Mouse (Mus musculus) midbrain, embryonic 10.5 days (tissue): ENCODE data around the gene Hemgn. TPM values are rescaled to one million over a fixed set of nuclear protein-coding genes. Genes with fewer than 3 reads are reported as not detected.

Source experiments
- DNase-seq: peaks from one replicate; pipeline ENCODE4 v3.0.0-alpha.2; 2017; ENCODE audit warnings: low spot score
- H3K27ac ChIP-seq: fragments of 300-500 bp; sonication (generic); replicated peaks from 2 replicates; pipeline ENCODE4 v1.5.1; 2016; ENCODE audit warnings: mild to moderate bottlenecking
- H3K27me3 ChIP-seq: fragments of 300-500 bp; sonication (generic); 2 replicates; pipeline ENCODE4 v1.6.1; 2016; ENCODE audit warnings: low read depth, mild to moderate bottlenecking; ENCODE audit not compliant: poor library complexity, severe bottlenecking
- H3K36me3 ChIP-seq: fragments of 300-500 bp; sonication (generic); 2 replicates; pipeline ENCODE4 v1.6.1; 2016; ENCODE audit warnings: mild to moderate bottlenecking, moderate library complexity
- H3K4me1 ChIP-seq: fragments of 300-500 bp; sonication (generic); 2 replicates; pipeline ENCODE4 v1.6.1; 2016
- H3K4me3 ChIP-seq: fragments of 300-500 bp; sonication (generic); 2 replicates; pipeline ENCODE4 v1.5.1; 2016; ENCODE audit warnings: mild to moderate bottlenecking, moderate library complexity
- H3K9me3 ChIP-seq: fragments of 300-500 bp; sonication (generic); replicated peaks from 2 replicates; pipeline ENCODE4 v1.6.1; 2016; ENCODE audit warnings: mild to moderate bottlenecking
- WGBS: fragments of 180-500 bp; shearing (Covaris S2); methylation state at CpG from one replicate; pipeline ENCODE4 v1.1.7; 2016; 5-methylcytosine and 5-hydroxymethylcytosine counted together
- polyA plus RNA-seq: library from polyadenylated mRNA; unstranded; fragments of >200 nt; fragmentation: Nextera tagmentation; extraction: Ambion mirVana; gene quantifications from 2 replicates; pipeline ENCODE4 v1.2.1, GENCODE M21; 2016

The Hemgn gene
- polyA plus RNA-seq, 1 experiment from 2014 or later: 13.4 TPM

DNA sequence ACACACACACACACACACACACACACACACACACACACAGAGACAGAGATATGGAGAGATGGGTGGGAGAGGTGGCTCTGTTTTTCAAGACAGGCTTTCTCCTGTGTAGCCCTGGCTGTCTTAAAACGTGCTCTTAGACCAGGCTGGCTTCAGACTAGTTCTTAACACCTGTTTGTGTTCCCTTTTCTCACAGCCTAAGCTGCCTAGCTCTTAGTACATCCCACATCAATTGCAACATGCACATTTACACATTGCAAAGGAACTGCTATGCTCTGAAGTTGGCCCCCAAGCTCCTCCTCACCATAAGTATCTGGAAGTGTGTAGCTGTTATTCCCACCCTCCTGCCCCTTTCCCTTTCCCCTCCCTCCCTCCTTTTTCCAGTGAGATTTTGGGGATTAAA is 34.2 kb upstream of the Hemgn start:
- Histone ChIP-seq H3K27ac (no peak overlapping the region), H3K9me3 (no peaks in the 10 kb centered on the region), H3K4me1 (peaks cover 30% of the 10 kb centered on the region), H3K27me3 (no peaks in the 10 kb centered on the region), H3K4me3 (no peak overlapping the region), H3K36me3 (no peaks in the 10 kb centered on the region)
- no peak for DNase-seq
- 74% methylated on average over 1 of the region's 1 CpGs for WGBS

DNA sequence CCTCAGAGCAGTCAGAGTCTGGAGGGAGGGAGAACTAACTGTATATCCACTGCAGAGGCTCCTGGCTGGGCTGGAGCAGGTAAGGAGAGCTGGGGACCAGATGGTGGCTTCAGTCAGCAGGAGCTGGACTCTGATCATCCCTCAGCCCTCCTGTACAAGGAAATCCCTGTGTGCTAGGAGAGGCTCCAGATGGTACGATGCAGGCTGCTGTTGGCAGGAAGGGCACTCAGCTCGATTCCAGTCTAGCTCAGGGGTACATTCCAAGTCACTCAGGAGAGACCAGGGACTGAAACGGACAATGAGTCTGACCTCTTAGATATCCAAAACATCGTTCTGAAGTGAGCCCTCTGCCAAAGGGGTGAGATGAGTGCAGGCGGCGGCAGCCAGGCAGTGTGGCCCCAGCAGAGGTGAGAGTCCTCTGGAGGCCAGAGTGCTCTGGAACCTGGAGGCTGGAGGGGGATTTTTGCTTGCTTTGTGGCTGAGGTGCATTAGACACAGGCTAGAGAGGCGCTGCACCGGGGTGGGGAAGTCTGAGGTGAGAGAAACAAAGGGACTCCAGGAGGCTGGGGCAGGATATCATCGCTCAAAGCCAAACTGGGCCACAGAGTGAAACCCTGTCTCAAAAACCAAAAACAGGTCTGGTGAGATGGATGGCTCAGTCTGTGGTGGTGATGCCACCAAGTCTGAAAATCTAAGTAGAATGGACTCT is 32.1 kb upstream of the Hemgn start:
- Histone ChIP-seq H3K36me3 (no peaks in the 10 kb centered on the region), H3K4me1 (peaks cover 24% of the 10 kb centered on the region), H3K4me3 (no peak overlapping the region), H3K27me3 (no peaks in the 10 kb centered on the region), H3K9me3 (no peaks in the 10 kb centered on the region), H3K27ac (peak overlapping the region; percentile 38; the same call in 1 of the 2 replicates)
- no peak for DNase-seq
- WGBS: 56% methylated on average over 9 of the region's 9 CpGs

DNA sequence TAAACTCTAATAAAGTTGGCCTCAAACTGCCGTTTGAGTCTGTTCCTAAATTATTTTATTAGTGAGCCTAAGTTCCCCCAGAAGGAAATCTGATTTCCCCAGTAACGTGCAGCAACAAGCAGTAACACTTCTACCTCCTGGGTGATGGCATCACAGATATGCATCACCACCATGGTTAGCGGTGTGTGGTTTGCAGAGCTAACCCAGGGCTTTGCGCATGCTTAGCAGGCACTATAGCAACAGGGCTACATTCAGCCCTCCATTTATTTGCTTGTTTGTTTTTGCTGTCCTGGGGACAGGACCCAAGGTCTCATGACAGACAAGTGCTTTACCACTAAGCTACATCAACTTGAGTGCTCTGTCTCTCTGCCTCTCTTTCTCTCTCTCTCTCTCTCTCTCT is 29.2 kb upstream of the Hemgn start:
- Histone ChIP-seq H3K36me3 (no peaks in the 10 kb centered on the region), H3K27me3 (no peaks in the 10 kb centered on the region), H3K27ac (no peak overlapping the region), H3K4me3 (no peak overlapping the region), H3K4me1 (peaks cover 8% of the 10 kb centered on the region; the same call in 1 of the 2 replicates), H3K9me3 (no peaks in the 10 kb centered on the region)
- WGBS: 82% methylated on average over 4 of the region's 4 CpGs
- no peak for DNase-seq

DNA sequence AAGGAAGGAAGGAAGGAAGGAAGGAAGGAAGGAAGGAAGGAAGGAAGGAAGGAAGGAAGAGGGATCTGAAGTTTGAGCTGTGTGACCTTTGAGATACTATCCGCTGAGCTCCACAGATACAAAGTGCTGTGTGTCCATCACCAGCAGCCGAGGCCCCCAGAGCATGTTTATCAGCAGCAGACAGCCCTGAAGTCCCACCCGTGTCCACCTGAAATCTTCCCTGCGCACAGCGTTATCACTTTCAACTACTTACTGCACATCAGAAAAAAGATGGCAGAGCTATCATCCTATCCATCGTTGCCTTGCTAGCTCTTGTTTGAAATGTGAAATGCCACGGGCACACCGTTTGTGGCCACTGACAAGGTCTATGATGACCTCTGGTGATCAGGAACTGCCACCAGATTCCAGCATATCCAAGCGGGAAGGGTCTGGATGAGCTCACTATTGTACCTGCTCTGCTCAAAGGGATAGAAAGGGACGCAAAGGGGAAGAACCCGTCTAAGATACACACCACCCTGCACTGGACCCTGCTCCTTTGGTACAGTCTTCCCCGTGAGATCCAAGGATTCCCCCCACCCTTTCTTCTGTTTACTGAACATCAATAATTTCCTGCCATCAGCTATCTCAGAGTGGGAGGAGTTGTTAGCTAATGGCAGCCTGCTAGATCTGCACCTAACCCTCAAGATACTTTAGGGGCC is 19.2 kb upstream of the Hemgn start:
- no peaks in the 10 kb centered on the region for H3K27me3 ChIP-seq
- 88% methylated on average over 12 of the region's 12 CpGs for WGBS
- no peak overlapping the region for H3K4me3 ChIP-seq
- H3K27ac ChIP-seq: no peak overlapping the region
- H3K4me1 ChIP-seq: 0 out of 2 replicates have a peak, but pooled peaks cover 6% of the 10 kb centered on the region
- no peaks in the 10 kb centered on the region for H3K36me3 ChIP-seq
- no peaks in the 10 kb centered on the region for H3K9me3 ChIP-seq
- DNase-seq: no peak

DNA sequence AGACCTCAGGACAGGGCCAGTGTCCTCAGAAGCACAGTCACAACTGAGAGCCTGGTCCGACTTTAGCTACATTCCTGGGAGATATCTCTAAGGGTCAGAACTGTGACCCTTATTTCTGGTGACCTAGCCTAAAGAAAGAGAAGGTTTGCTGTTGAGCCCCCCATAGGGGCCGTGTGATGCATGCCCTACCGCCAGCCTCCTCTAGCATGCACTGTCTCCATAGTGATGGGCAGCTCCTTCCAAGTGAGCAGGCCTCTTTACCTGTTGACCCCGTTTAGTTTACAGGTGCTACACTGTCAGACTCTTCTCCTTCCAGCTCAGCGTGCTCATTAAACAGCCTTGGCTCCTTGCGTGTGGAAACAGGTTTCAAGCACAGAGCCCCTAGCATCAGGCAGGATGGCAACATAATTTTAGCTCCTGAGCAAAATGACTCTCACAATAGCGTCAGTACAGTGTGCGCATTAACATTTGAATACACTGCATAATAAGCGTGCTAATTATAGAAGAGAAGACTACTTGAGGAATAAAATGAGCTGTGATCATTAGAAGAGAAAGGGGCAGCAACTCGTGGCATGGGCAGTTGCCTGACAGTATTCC is 15.7 kb upstream of the Hemgn start:
- DNase-seq: no peak
- Histone ChIP-seq H3K4me1 (0 out of 2 replicates have a peak, but pooled peaks cover 6% of the 10 kb centered on the region), H3K9me3 (no peaks in the 10 kb centered on the region), H3K36me3 (no peaks in the 10 kb centered on the region), H3K4me3 (no peak overlapping the region), H3K27ac (no peak overlapping the region), H3K27me3 (no peaks in the 10 kb centered on the region)
- WGBS: 68% methylated on average over 10 of the region's 10 CpGs

DNA sequence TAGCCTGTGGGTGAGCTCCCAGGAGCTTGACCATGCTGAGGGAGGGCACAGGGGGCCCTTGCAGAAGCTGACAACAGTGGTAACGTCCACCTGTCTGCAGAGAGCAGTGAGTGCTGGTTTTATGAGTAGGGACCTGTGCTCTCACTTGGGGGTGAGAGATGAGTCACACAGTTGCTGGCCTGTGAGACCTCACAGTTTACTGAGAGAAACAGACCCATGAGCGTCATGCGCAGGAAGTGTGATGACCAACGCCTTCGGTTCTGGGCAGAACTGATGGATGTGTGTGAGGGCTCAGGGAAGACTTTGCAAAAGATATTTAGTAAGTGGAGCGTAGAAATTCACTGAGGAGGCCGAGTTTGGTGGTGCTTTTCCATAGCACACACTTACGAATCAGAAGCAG is 9.3 kb upstream of the Hemgn start:
- Histone ChIP-seq H3K4me3 (no peak overlapping the region), H3K4me1 (no peaks in the 10 kb centered on the region), H3K27me3 (no peaks in the 10 kb centered on the region; the same call in 1 of the 2 replicates), H3K36me3 (no peaks in the 10 kb centered on the region), H3K27ac (no peak overlapping the region), H3K9me3 (no peaks in the 10 kb centered on the region)
- DNase-seq: no peak
- WGBS: 87% methylated on average over 8 of the region's 8 CpGs

DNA sequence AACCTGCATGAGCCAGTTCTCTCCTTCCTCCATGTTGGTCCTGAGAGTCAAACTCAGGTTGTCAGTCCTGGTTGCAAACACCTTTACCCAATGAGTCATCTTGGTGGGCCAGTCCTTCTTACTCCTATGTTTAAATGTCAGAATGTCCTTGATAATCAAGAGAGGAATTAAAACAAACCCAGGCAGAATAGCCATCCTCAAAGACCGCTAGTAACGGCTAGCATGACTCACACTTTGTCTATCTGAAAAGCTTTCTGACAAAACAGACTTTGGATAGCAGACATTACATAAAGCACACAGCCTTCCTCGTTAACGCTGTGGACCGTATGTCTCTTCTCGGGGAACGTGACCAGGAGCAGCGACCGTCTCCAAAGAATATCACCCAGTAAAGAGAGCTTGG is 5.5 kb upstream of the Hemgn start:
- DNase-seq: no peak
- 91% methylated on average over 9 of the region's 9 CpGs for WGBS
- Histone ChIP-seq H3K27me3 (no peaks in the 10 kb centered on the region; the same call in 1 of the 2 replicates), H3K9me3 (no peaks in the 10 kb centered on the region), H3K4me3 (no peak overlapping the region), H3K4me1 (no peaks in the 10 kb centered on the region), H3K36me3 (no peaks in the 10 kb centered on the region), H3K27ac (no peak overlapping the region)

DNA sequence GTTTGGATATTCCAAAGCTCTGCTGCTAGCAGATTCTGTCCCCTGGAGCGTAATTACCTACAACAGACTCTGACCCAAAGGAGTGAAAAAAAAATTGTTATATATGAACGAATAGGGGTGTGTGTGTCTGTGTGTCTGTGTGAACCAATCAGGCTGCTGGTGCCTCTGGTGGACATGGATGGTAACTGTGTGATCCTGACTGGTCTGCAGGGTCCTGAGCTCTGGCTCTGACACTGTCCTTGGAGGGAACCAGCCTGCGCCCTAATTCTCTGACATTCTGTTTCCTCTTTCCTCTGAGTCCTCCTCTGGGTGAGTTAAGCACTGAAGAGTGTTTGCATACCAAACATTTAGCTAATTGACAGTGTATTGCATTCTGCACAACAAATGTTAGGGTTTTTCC is 4.2 kb upstream of the Hemgn start:
- no peaks in the 10 kb centered on the region; the same call in 1 of the 2 replicates for H3K27me3 ChIP-seq
- H3K36me3 ChIP-seq: no peaks in the 10 kb centered on the region
- H3K27ac ChIP-seq: no peak overlapping the region
- no peaks in the 10 kb centered on the region for H3K9me3 ChIP-seq
- H3K4me1 ChIP-seq: no peaks in the 10 kb centered on the region
- peak; percentile 18 for DNase-seq
- no peak overlapping the region for H3K4me3 ChIP-seq
- WGBS: 76% methylated on average over 3 of the region's 3 CpGs

DNA sequence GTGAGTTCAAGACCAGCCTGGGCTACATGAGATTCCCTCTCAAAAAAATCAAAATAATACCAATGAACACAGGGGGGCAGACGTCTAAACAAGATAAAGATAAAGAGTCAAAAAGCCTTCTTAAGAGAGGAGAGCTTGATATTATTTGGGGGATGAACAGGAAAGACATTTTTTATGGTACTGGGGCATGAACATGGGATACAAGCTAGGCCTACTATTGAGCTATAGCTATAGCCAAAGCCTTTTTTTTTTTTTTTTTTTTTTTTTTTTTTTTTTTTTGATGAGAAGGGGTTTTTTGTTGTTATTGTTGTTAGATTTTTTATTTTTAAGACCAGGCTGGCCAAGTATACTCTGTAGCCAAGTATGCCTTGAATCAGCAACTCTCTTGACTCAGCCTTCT is 1.2 kb downstream of the Hemgn start:
- Histone ChIP-seq H3K36me3 (no peaks in the 10 kb centered on the region), H3K4me3 (no peak overlapping the region), H3K4me1 (no peaks in the 10 kb centered on the region), H3K9me3 (no peaks in the 10 kb centered on the region), H3K27ac (no peak overlapping the region), H3K27me3 (no peaks in the 10 kb centered on the region)
- no peak for DNase-seq
- 82% methylated on average over 1 of the region's 1 CpGs for WGBS

DNA sequence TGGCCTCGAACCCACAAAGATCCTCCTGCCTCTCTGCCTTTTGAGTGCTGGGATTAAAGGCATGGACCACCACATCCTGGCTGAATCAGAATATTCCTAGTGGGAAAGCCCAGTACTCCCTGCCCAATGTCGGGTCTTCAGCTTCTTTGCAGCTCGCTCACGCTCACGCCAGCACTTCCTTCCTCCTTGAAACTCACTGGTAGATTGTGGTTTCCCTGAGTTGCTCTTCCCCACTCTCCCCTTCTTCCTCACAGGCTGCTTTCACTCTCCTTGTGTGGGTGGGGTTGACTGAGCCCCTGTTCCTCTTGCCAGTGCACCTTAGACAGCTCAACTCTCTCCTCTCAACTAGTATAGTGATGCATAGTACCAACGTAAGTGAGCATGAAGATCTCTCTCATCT is 1.8 kb downstream of the Hemgn start:
- Histone ChIP-seq H3K27ac (no peak overlapping the region), H3K36me3 (no peaks in the 10 kb centered on the region), H3K9me3 (no peaks in the 10 kb centered on the region), H3K4me1 (no peaks in the 10 kb centered on the region), H3K4me3 (no peak overlapping the region), H3K27me3 (no peaks in the 10 kb centered on the region)
- 77% methylated on average over 6 of the region's 6 CpGs for WGBS
- no peak for DNase-seq

DNA sequence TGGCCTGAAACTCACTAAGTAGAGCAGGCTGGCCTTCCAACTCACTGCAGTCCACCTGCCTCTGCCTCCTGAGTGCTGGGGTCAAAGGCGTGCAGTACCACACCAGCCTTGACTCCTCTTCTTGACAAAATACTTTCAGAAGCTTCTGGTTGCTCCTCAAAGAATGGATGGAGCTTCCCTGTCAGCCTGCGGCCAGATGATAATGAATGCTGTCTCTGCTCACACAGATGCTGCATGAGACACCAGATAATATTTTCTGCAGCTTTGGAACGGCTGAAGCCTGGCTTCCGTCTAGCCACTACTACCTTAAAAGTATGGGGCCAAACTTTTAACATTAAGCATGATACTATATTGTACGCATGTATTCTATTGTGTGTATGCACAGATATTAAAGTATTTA is 2.6 kb downstream of the Hemgn start:
- no peaks in the 10 kb centered on the region for H3K36me3 ChIP-seq
- WGBS: 90% methylated on average over 5 of the region's 5 CpGs

DNA sequence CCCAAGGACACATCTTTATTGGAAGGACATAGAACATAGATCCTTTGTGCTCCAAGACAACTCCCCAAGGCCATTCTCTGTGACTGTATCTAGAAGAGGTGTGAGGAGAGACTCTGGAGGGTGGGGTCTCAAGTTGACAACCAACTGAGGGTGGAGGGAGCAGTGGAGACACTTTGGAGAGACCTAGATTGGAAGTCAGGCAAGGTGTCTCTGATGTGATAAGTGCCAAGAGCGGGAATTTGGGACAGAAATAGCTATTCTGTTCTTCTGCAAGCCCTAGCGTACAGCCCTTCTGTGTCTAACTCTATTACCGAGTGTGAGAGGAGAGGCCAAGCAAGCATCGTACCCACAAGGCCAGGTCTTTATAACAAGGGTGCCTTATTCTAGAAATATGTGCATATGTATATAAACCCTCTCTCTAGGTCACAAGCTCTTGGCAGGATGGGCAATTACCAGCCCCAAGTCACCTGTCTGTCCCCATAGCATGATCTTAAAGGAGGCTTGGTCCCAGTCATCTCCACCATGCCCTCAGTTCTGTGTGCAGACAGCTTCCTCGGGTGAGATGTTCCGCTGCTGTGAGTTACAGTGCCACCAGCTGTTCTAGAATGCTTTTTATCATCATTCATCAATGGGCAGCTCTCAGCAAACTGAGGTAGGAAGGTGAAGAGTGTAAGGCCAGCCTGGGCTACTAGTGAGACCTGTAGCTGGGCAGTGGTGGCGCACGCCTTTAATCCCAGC is 6.2 kb downstream of the Hemgn start:
- 0 out of 2 replicates have a peak overlapping the region, but pooled peaks have one; percentile 17 for H3K27ac ChIP-seq
- no peaks in the 10 kb centered on the region for H3K27me3 ChIP-seq
- no peaks in the 10 kb centered on the region for H3K4me1 ChIP-seq
- no peak for DNase-seq
- no peaks in the 10 kb centered on the region for H3K36me3 ChIP-seq
- no peak overlapping the region for H3K4me3 ChIP-seq
- H3K9me3 ChIP-seq: no peaks in the 10 kb centered on the region
- WGBS: 89% methylated on average over 8 of the region's 8 CpGs

More for the DNA sequence above, 2.6 kb downstream of the Hemgn start:
- Histone ChIP-seq H3K9me3 (no peaks in the 10 kb centered on the region), H3K27me3 (no peaks in the 10 kb centered on the region), H3K4me3 (no peak overlapping the region), H3K27ac (peak overlapping the region; percentile 57; the same call in 1 of the 2 replicates), H3K4me1 (no peaks in the 10 kb centered on the region)
- no peak for DNase-seq
